Mouse (Mus musculus) kidney, postnatal 0 days (tissue): ENCODE results near the gene Rnf144a. TPM values are rescaled to one million over a fixed set of nuclear protein-coding genes. Genes with fewer than 3 reads are reported as not detected.
"Not testable (repeated sequence)": the region's sequence is repeated elsewhere in the genome, so short reads cannot be mapped to it uniquely, and the experiment has no call there.

Experiments used
- ATAC-seq: fragments of 200-750 bp; cut with Nextera tagmentation; replicated peaks from 2 replicates; pipeline ENCODE4 v1.8.0; 2017; ENCODE audit warnings: low read depth, moderate number of reproducible peaks, moderate TSS enrichment, moderate library complexity; ENCODE audit not compliant: low FRiP score
- DNase-seq: peaks from one replicate; pipeline ENCODE4 v3.0.0-alpha.2; 2016; ENCODE audit warnings: low spot score
- H3K27ac ChIP-seq: fragments of 300-500 bp; sonication (generic); 2 replicates; pipeline ENCODE4 v1.5.1; 2014; ENCODE audit warnings: mild to moderate bottlenecking
- H3K27me3 ChIP-seq: fragments of 300-500 bp; sonication (generic); 2 replicates; pipeline ENCODE4 v1.6.1; 2014; ENCODE audit warnings: low read length, mixed read lengths; ENCODE audit not compliant: insufficient read depth
- H3K36me3 ChIP-seq: fragments of 300-500 bp; sonication (generic); 2 replicates; pipeline ENCODE4 v1.6.1; 2014; ENCODE audit warnings: low read length, mixed read lengths; ENCODE audit not compliant: insufficient read depth
- H3K4me1 ChIP-seq: fragments of 300-500 bp; sonication (generic); replicated peaks from 2 replicates; pipeline ENCODE4 v1.6.1; 2014; ENCODE audit warnings: antibody characterized with exemption, low read length, mixed read lengths; ENCODE audit not compliant: insufficient read depth
- H3K4me2 ChIP-seq: fragments of 300-500 bp; sonication (generic); 2 replicates; pipeline ENCODE4 v1.6.1; 2014; ENCODE audit warnings: mild to moderate bottlenecking, low read length, moderate library complexity, mixed read lengths
- H3K4me3 ChIP-seq: fragments of 300-500 bp; sonication (generic); replicated peaks from 2 replicates; pipeline ENCODE4 v1.5.1; 2014; ENCODE audit warnings: low read depth, low read length
- H3K9ac ChIP-seq: fragments of 300-500 bp; sonication (generic); 2 replicates; pipeline ENCODE4 v1.6.1; 2014; ENCODE audit warnings: low read depth, low read length
- H3K9me3 ChIP-seq: fragments of 300-500 bp; sonication (generic); replicated peaks from 2 replicates; pipeline ENCODE4 v1.6.1; 2016; ENCODE audit warnings: low read length, inconsistent platforms, mixed read lengths
- CTCF ChIP-seq: IDR thresholded peaks from 2 replicates; pipeline ENCODE4 v1.5.1; 2016; ENCODE audit warnings: antibody characterized with exemption, low read depth, mild to moderate bottlenecking, moderate library complexity
- WGBS: fragments of 180-500 bp; shearing (Covaris S2); extraction: QIAGEN DNeasy Blood & Tissue Kit; methylation state at CpG from one replicate; pipeline ENCODE4 v1.1.7; 2014; 5-methylcytosine and 5-hydroxymethylcytosine counted together
- polyA plus RNA-seq: library from polyadenylated mRNA; unstranded; fragments of >200 nt; fragmentation: Nextera tagmentation; extraction: Ambion mirVana; gene quantifications from 2 replicates; pipeline ENCODE4 v1.2.1, GENCODE M21; 2015

Gene Rnf144a
- polyA plus RNA-seq, 1 experiment from 2014 or later = 19.2 TPM

DNA sequence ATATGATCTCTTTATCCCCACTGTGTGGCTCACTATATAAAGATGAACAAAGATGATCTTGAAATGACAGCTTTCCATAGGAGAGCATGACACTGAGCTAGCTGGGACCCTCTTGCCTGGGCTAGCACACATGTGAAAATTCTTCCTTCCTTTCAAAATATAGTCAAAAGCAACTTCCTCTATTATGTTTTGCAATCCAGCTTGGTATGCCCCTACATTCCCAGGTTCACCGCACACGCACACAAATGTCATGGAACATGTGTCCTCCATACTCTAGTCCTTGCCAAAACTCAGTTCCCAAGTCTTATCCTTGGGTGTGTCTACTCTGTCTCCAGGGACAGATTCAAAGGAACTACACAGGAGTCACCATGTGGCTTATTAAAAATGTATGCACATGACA is 34.4 kb upstream of the Rnf144a start:
- H3K27me3 ChIP-seq = no peaks in the 10 kb centered on the region
- no peak overlapping the region for H3K9ac ChIP-seq
- H3K4me2 ChIP-seq = no peak overlapping the region
- no peaks in the 10 kb centered on the region for H3K36me3 ChIP-seq
- H3K9me3 ChIP-seq = no peaks in the 10 kb centered on the region
- ATAC-seq = no peak
- WGBS = 94% methylated on average over 2 of the region's 2 CpGs
- H3K27ac ChIP-seq = no peak overlapping the region
- H3K4me1 ChIP-seq = peaks cover 7% of the 10 kb centered on the region; the same call in 1 of the 2 replicates
- no peak overlapping the region for H3K4me3 ChIP-seq
- no peak for TF ChIP-seq CTCF
- DNase-seq = no peak

DNA sequence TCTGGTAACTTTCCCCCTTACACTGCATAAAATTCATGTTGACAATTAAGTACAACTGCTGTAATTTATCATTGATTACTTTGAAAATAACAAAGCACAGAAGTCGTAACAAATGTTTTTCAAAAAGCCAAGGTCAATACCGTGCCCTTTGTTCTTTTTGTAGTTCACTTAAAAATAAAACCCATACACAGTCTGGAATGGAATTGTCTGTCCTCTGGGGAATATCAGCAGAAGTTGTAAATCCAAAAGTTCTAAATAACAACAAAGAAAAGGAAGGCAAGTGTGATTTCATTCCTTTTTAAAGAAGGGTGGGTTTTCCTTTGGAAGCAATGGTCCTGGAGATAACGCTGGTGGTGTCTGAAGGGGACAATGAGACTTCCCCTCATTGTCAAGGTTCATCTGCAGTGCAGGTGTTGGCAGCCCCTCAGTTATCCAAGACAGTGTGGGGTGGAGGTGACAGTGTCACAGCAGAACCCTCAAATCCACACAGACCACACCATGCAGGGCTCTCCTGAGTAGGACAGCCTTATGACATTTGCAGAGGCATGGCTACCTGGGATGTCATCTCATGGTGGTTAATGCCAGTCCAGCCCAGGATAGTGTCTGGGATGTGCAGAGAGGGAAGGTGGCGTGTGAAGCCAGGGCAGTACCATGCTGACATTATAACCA is 31.5 kb upstream of the Rnf144a start:
- Histone ChIP-seq H3K27me3 (no peaks in the 10 kb centered on the region), H3K4me1 (peaks cover 3% of the 10 kb centered on the region; the same call in 1 of the 2 replicates), H3K4me3 (no peak overlapping the region), H3K36me3 (no peaks in the 10 kb centered on the region), H3K4me2 (no peak overlapping the region), H3K9me3 (no peaks in the 10 kb centered on the region), H3K27ac (no peak overlapping the region), H3K9ac (no peak overlapping the region)
- peak; percentile 70 for DNase-seq
- ATAC-seq = no peak; the same call in 1 of the 2 replicates
- WGBS = 66% methylated on average over 4 of the region's 4 CpGs
- no peak for TF ChIP-seq CTCF

DNA sequence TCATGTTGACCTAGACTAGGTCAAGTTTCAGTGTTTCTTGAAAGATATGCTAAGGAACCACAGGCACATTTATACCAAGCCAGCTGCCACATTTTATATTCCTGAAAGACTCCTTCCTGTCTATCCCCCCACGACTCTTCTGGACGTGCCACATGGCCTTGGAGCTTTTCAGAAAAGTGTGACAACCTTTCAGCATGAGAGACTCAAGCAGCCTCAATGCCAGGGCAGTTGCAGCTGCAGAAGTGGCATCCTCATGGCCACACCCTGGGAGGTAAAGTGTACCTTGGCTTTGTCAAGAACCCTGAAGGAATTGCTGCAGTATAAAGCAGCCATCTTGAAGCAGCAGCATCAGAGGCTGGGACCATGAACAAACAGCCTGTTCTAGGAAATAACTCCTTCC is 29.5 kb upstream of the Rnf144a start:
- TF ChIP-seq CTCF = no peak
- no peaks in the 10 kb centered on the region for H3K9me3 ChIP-seq
- H3K4me3 ChIP-seq = no peak overlapping the region
- H3K36me3 ChIP-seq = no peaks in the 10 kb centered on the region
- no peaks in the 10 kb centered on the region for H3K27me3 ChIP-seq
- DNase-seq (no peak), ATAC-seq (no peak)
- H3K9ac ChIP-seq = no peak overlapping the region
- H3K4me1 ChIP-seq = peaks cover 3% of the 10 kb centered on the region; the same call in 1 of the 2 replicates
- H3K4me2 ChIP-seq = no peak overlapping the region
- H3K27ac ChIP-seq = no peak overlapping the region
- 59% methylated on average over 2 of the region's 2 CpGs for WGBS

DNA sequence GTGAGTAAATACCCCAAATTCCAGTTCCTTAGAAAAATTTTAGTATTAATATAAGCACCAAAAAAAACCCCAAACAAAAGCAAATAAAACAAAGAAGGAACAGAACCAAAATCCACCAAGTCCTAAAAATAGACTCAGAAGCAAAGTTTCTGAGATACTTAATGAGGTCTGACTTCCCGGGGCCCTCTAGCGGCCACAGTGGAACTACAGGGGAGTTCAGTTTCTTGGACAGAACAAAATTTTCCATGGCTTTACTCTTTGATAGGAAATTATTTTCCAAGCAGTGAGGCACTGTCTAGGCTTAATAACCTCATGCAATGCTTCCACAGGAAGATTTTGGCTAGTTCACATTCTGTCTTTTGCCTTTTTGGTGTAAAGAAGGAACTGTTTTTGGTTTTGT is 29.0 kb upstream of the Rnf144a start:
- Histone ChIP-seq H3K4me3 (no peak overlapping the region), H3K27me3 (no peaks in the 10 kb centered on the region), H3K4me1 (peaks cover 3% of the 10 kb centered on the region; the same call in 1 of the 2 replicates), H3K27ac (no peak overlapping the region), H3K36me3 (no peaks in the 10 kb centered on the region), H3K4me2 (no peak overlapping the region), H3K9ac (no peak overlapping the region), H3K9me3 (no peaks in the 10 kb centered on the region)
- WGBS = 0% methylated on average over 2 of the region's 2 CpGs
- DNase-seq = peak; percentile 84
- no peak for ATAC-seq
- peak; percentile 86 for TF ChIP-seq CTCF

DNA sequence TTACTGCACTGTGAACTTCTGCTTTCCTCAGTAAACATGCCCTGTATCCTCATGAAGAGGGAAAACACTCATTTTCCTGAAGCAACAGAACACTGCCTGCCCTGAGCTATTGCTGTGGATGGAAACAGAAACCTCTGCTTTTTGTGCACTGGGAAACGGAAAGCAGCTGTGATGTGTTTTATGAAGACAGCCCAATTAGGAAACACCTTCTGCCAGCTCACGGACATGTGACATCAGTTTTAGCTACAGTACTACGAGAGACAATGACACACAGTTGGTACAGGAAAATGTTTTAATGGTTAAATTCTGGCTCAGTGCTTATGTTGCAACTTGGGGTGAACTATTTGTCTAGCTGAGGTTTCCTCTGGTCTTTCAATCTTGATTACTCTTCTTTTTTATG is 24.3 kb upstream of the Rnf144a start:
- no peaks in the 10 kb centered on the region for H3K4me1 ChIP-seq
- 46% methylated on average over 3 of the region's 3 CpGs for WGBS
- no peak overlapping the region for H3K27ac ChIP-seq
- H3K4me2 ChIP-seq = no peak overlapping the region
- no peak overlapping the region for H3K9ac ChIP-seq
- TF ChIP-seq CTCF = no peak
- no peaks in the 10 kb centered on the region for H3K36me3 ChIP-seq
- no peaks in the 10 kb centered on the region for H3K27me3 ChIP-seq
- DNase-seq (peak; percentile 51), ATAC-seq (no peak)
- H3K9me3 ChIP-seq = no peaks in the 10 kb centered on the region
- no peak overlapping the region for H3K4me3 ChIP-seq

DNA sequence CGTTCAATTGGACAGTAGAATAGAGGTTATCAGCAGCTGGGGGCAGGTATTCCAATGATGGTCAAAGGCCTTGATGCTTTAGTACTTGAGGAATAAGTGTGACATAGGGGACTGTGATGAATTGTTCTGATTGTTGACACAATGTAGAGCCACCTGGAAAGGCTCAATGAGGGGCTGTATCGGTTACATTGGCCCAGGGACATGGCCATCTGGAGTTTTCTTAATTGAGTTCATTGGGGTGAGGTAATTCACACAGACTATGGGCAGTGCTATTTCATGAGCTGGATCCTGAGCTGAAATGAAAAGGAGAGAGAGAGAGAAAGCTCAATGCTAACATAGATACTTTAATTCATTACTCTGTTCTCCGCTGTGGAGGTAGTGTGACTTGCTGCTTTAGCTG is 22.9 kb upstream of the Rnf144a start:
- no peak overlapping the region for H3K27ac ChIP-seq
- ATAC-seq (no peak), DNase-seq (peak; percentile 53)
- no peaks in the 10 kb centered on the region for H3K36me3 ChIP-seq
- H3K4me1 ChIP-seq = no peaks in the 10 kb centered on the region
- no peak overlapping the region for H3K9ac ChIP-seq
- WGBS = 46% methylated on average over 3 of the region's 3 CpGs
- no peak for TF ChIP-seq CTCF
- H3K27me3 ChIP-seq = no peaks in the 10 kb centered on the region
- no peaks in the 10 kb centered on the region for H3K9me3 ChIP-seq
- no peak overlapping the region for H3K4me2 ChIP-seq
- H3K4me3 ChIP-seq = no peak overlapping the region

DNA sequence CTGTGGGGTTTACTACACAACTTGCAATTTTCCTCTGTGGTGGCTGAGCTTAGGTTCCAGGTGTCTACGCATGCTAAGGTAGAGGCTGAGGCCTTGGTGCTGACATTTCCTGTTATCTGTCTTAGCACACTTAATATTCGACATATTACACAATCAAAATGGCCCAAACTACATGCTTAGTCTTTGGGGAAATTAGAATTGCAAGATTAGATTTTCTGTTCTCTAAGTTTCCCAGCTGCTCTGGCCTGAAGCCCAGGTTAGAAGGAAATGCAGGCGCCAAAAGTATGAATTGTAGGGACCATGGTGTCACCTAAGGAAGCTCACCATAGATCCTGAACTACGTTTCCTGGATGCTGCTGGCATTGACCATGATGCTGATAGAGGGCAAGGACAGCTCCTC is 21.3 kb upstream of the Rnf144a start:
- 65% methylated on average over 4 of the region's 4 CpGs for WGBS
- ATAC-seq = no peak
- Histone ChIP-seq H3K4me1 (no peaks in the 10 kb centered on the region), H3K4me2 (no peak overlapping the region), H3K4me3 (no peak overlapping the region), H3K27ac (no peak overlapping the region), H3K27me3 (no peaks in the 10 kb centered on the region), H3K36me3 (no peaks in the 10 kb centered on the region), H3K9me3 (no peaks in the 10 kb centered on the region), H3K9ac (no peak overlapping the region)
- DNase-seq = no peak
- TF ChIP-seq CTCF = no peak

DNA sequence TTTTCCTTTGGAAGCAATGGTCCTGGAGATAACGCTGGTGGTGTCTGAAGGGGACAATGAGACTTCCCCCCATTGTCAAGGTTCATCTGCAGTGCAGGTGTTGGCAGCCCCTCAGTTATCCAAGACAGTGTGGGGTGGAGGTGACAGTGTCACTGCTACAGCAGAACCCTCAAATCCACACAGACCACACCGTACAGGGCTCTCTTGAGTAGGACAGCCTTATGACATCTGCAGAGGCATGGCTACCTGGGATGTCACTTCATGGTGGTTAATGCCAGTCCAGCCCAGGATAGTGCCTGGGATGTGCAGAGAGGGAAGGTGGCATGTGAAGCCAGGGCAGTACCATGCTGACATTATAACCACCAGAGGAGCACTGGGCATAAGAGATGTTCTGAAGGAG is 13.7 kb upstream of the Rnf144a start:
- not testable (repeated sequence) for H3K27ac ChIP-seq, ATAC-seq, DNase-seq, H3K36me3 ChIP-seq, H3K9ac ChIP-seq, H3K27me3 ChIP-seq, H3K4me2 ChIP-seq, H3K9me3 ChIP-seq, H3K4me1 ChIP-seq, H3K4me3 ChIP-seq
- WGBS = 53% methylated on average over 2 of the region's 2 CpGs
